Mouse (Mus musculus): ENCODE results near the gene Tmem135.

The Tmem135 gene

GRCm38 (mm10) chr7:89183928-89184327, 220.1 kb downstream of the Tmem135 start:
- no peak for DNase-seq (ENCODE audit: low read depth, low spot score)

GRCm38 (mm10) chr7:89182943-89183342, 221.1 kb downstream of the Tmem135 start:
- DNase-seq (ENCODE audit: low read depth, low spot score): no peak

- DNase-seq (ENCODE audit: low read depth, low spot score): no peak
Measured at GRCm38 (mm10) chr7:89181285-89181684, 222.7 kb downstream of the Tmem135 start.

DNA sequence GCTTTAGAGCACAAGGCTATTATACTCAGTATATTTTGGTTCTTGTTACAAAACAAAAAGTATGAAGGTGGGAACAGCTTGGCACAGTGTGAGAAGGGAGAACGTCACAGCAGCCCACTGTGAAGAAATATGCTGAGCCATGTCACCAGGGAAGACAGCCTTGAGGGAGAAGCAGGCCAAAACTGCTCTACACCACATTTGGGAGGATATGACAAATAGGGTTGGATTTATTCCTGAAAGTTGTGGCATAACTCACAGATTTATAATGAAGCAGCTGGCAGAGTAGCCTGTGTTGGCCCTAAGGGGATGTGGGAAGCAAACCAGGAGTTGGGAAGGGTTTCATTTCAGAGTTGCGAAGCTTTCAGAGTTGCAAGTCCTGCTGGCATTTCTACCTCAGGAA, 225.4 kb downstream of the Tmem135 start:
- peak; percentile 70 for DNase-seq (ENCODE audit: low read depth, low spot score)

DNA sequence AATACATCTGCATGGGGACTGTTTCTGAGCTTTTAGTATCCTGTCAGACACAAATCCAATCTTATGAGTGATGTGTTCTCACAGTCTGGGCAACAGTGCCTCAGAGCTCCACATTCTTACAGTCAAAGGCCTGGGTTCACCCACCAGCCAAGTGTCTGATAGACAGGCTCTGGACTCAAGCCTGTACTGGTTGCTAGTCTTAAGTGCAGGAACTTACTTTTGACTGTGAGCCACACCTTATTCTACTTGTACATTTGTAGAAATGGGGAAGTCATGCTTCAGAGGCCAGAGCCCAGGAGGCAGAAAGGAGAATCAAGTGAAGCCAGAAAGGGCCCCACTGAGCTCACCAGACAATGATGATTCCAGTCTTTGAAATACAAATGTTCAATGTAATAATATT, 226.1 kb downstream of the Tmem135 start:
- no peak for DNase-seq (ENCODE audit: low read depth, low spot score)

GRCm38 (mm10) chr7:89174430-89174829, 229.6 kb downstream of the Tmem135 start:
- no peak for DNase-seq (ENCODE audit: low read depth, low spot score)

DNA sequence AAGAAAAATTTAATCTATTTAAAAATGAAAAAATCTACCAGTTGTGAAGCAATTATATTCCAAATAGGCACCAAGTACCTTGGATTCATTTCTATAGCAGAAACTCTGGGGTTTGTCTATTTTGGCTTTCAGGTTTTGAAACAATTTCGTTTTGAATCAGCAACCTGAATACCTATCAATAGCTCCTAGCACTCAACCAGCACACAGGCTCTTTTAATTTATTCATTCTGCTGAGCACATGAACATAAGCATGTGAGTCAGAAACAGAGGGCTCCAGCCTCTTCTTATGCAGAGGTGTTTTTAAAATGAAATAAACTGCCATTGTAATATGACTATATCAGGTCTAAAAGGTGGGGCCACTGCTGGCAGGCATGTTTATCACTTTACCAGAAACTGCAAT, 231.0 kb downstream of the Tmem135 start:
- no peak for DNase-seq (ENCODE audit: low read depth, low spot score)

GRCm38 (mm10) chr7:89171790-89172467, 232.1 kb downstream of the Tmem135 start:
- DNase-seq (ENCODE audit: low read depth, low spot score): no peak

- DNase-seq (ENCODE audit: low read depth, low spot score): peak; percentile 59
Measured at GRCm38 (mm10) chr7:89168606-89169005, 235.4 kb downstream of the Tmem135 start.

DNA sequence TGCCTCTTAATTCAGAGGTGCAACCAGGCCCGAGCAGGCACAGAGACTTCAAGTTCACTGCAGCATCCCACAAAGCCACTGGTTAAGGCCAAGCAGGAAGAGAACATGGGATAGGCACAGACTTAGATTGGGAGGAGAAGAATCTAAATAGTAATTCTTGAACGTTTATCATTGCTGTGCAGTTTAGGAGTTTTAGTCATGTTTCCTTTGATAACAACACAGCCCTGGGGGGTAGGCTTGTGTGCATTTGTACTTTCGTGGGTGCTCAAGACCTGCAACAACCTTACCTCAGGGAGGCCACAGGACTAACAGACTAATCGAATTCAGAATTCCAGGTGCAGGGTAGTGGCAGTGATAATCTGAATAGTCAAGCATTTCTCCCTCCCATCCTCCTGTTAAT, 238.5 kb downstream of the Tmem135 start:
- DNase-seq (ENCODE audit: low read depth, low spot score): no peak

GRCm38 (mm10) chr7:89161610-89162378, 242.2 kb downstream of the Tmem135 start:
- no peak for DNase-seq (ENCODE audit: low read depth, low spot score)

DNA sequence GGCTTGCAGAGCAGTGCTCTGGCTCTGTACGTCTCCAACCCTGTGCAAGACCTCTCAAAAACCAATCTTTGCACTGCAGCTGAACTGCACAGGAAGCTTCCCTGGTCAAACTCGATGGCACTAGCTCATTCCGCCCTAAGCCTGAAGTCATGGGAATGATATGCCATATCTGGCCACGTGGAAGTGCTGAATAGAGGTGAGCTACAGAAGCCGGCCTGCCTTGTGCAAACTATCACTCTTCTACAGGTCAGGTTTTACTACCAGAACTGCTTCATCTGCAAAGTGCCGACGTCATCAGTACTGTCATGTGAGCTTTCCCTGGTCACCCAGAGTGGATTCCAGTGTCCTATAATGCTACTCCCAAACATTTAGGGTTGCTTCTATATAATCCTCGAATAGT, 246.7 kb downstream of the Tmem135 start:
- DNase-seq (ENCODE audit: low read depth, low spot score): no peak

DNA sequence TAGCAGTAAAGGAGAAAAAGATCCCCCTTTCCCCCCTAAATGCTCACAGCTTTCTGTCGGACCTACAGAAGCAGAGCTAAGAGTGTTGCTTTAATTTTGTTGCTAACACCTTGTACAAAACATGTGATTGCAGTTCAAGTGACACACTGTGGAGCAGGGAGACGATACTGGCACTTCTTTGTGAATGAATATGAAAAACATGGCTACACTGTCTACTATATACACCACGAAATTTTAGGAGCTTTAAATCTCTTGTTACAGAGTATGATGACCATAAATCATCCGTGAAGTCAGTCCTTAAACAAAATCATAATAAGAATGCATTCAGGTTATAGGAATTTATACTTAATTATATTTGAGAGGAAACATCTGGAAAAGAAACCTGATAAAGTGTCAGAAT, 247.4 kb downstream of the Tmem135 start:
- DNase-seq (ENCODE audit: low read depth, low spot score): no peak

- no peak for DNase-seq (ENCODE audit: low read depth, low spot score)
Measured at GRCm38 (mm10) chr7:89155741-89156140, 248.3 kb downstream of the Tmem135 start.

DNA sequence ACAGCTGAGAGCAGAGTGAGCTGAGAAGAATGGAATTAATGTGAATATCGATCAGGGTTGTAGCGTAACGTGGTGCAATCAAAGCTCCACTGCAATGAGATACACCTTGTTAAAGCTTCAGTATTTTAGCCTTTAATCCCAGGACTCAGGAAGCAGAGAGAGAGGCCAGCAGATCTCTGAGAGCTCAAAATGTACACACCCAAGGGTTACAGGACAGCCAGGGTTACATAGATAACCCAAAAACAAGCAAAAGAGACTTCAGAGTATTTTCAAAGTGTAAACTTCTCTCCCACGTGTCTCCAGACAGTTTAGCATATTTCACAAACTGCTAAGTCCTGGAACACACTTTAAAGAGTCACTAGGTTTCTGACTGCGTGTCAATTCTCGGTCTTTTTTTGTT, 248.8 kb downstream of the Tmem135 start:
- no peak for DNase-seq (ENCODE audit: low read depth, low spot score)

DNA sequence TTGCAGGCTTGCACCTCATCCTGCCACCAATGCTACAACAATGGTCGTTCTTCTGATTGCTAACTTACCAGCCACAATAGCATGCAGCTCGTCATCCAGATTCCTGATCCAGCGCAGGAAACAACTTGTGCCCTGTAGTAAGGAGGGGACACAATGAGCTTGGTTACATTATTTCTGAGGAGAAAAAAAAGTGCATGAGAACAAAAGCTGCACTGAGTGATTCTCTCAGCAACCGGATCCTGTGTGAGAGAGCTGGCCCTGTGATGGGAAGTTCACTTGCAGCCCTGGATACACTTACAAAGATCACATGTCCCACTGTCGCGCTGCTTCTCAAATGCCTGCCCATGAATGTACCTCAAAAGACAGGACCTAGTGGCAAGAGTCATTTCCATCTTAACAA, 252.7 kb downstream of the Tmem135 start:
- DNase-seq (ENCODE audit: low read depth, low spot score): no peak

DNA sequence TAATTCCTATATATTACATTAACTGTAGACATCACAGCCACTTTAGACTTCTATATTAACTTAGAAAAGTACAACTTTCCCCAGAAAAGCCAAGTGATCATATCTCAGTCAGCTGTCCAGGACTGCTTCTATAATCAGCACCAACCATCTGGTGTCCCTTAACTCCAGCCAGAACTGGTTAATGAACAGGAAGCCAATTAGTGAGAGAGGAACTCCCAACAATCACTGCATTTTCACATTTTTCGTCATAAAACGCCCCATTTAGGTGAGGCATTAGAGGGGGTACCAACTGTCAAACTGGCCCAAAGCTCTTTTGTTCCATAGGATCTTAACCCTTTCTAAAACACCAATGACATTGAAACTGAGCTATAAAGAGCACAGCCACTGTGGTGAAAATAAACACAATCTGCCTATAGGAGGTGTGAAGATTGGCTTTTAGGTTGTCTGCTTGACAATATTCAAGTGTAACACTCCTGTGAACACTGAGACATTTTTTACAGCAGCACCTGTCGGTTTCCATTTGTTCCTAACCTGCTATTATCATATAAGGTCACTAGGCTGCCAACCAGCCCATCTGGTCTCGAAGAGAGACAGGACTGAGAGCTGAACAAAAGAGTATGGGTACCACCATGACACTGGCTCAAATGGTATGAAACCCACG, 263.3 kb downstream of the Tmem135 start:
- peak; percentile 38 for DNase-seq (ENCODE audit: low read depth, low spot score)

DNA sequence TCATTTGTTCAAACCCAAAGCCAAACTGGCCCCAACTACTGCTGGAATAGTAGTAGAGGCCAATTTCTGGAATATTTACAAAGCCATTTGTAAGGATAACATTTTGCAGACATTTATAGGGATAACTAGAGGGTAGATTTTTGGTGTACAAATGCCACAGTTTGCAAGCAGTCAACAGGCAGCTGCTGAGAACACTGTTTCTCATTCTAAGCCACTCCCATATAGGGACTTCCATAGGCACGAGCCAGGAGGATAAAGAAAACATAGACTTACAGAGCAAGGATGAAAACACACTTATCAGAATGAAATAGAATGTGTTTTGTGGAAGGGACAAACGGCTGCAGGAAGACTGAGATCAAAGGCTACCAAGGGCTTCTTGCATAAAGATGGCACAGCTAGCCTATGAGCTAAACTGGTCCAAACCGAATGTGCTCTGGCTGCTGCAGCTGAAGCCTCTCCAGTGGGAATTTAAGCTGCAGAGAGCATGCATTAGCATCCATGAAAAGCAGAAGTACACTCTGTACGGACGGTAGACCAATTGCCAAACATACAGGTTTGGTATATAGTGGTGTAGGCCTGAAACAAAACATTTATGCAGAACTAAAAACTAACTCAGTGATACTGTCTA, 269.0 kb downstream of the Tmem135 start:
- no peak for DNase-seq (ENCODE audit: low read depth, low spot score)

GRCm38 (mm10) chr7:89126063-89126882, 277.7 kb downstream of the Tmem135 start:
- DNase-seq (ENCODE audit: low read depth, low spot score): peak; percentile 33

- DNase-seq (ENCODE audit: low read depth, low spot score): no peak
Measured at GRCm38 (mm10) chr7:89116261-89116664, 287.8 kb downstream of the Tmem135 start.

GRCm38 (mm10) chr7:89115633-89116032, 288.4 kb downstream of the Tmem135 start:
- DNase-seq (ENCODE audit: low read depth, low spot score): no peak
